Mouse (Mus musculus) forebrain, postnatal 0 days (tissue): ENCODE measurements around the gene Zbtb22. TPM values are rescaled to one million over a fixed set of nuclear protein-coding genes. Genes with fewer than 3 reads are reported as not detected.

Experiments
- ATAC-seq: fragments of 200-750 bp; cut with Nextera tagmentation; 2 replicates; pipeline ENCODE4 v1.8.0; 2017; ENCODE audit warnings: mild to moderate bottlenecking, moderate library complexity
- DNase-seq: peaks from one replicate; pipeline ENCODE4 v3.0.0-alpha.2; 2015
- H3K27ac ChIP-seq: fragments of 300-500 bp; sonication (generic); 2 replicates; pipeline ENCODE4 v1.5.1; 2014; ENCODE audit warnings: low read depth, mild to moderate bottlenecking, antibody characterized with exemption, low read length, moderate library complexity, mixed read lengths
- H3K27me3 ChIP-seq: fragments of 300-500 bp; sonication (generic); 2 replicates; pipeline ENCODE4 v1.6.1; 2014; ENCODE audit warnings: mild to moderate bottlenecking, low read length, mixed read lengths; ENCODE audit not compliant: insufficient read depth
- H3K36me3 ChIP-seq: fragments of 300-500 bp; sonication (generic); 2 replicates; pipeline ENCODE4 v1.6.1; 2014; ENCODE audit warnings: mild to moderate bottlenecking, moderate library complexity; ENCODE audit not compliant: insufficient read depth
- H3K4me1 ChIP-seq: fragments of 300-500 bp; sonication (generic); 2 replicates; pipeline ENCODE4 v1.6.1; 2014; ENCODE audit warnings: antibody characterized with exemption; ENCODE audit not compliant: insufficient read depth
- H3K4me2 ChIP-seq: fragments of 300-500 bp; sonication (generic); 2 replicates; pipeline ENCODE4 v1.6.1; 2014; ENCODE audit warnings: low read depth, mild to moderate bottlenecking, moderate library complexity
- H3K4me3 ChIP-seq: fragments of 300-500 bp; sonication (generic); 2 replicates; pipeline ENCODE4 v1.5.1; 2014; ENCODE audit warnings: low read depth, low read length, mixed read lengths
- H3K9ac ChIP-seq: fragments of 300-500 bp; sonication (generic); 2 replicates; pipeline ENCODE4 v1.6.1; 2014; ENCODE audit warnings: mild to moderate bottlenecking
- H3K9me3 ChIP-seq: fragments of 300-500 bp; sonication (generic); 2 replicates; pipeline ENCODE4 v1.6.1; 2016; ENCODE audit warnings: low read length
- CTCF ChIP-seq: sonication (generic); IDR thresholded peaks from 2 replicates; pipeline ENCODE4 v1.5.1; 2016; ENCODE audit warnings: antibody characterized with exemption, control low read depth, low read depth
- WGBS: fragments of 180-500 bp; shearing (Covaris S2); extraction: QIAGEN DNeasy Blood & Tissue Kit; methylation state at CpG from one replicate; pipeline ENCODE4 v1.1.7; 2014; 5-methylcytosine and 5-hydroxymethylcytosine counted together
- polyA plus RNA-seq: library from polyadenylated mRNA; unstranded; fragments of >200 nt; fragmentation: Nextera tagmentation; extraction: Ambion mirVana; gene quantifications from 2 replicates; pipeline ENCODE4 v1.2.1, GENCODE M21; 2015
- total RNA-seq: library from RNA; depleted of rRNA; stranded (reverse); fragments of >200 nt; gene quantifications from 2 replicates; pipeline ENCODE4 v1.2.3, GENCODE M21; 2014

The Zbtb22 gene
- total and polyA plus RNA-seq, 2 experiments from 2014 or later, result 22.3 to 44.0 TPM

DNA sequence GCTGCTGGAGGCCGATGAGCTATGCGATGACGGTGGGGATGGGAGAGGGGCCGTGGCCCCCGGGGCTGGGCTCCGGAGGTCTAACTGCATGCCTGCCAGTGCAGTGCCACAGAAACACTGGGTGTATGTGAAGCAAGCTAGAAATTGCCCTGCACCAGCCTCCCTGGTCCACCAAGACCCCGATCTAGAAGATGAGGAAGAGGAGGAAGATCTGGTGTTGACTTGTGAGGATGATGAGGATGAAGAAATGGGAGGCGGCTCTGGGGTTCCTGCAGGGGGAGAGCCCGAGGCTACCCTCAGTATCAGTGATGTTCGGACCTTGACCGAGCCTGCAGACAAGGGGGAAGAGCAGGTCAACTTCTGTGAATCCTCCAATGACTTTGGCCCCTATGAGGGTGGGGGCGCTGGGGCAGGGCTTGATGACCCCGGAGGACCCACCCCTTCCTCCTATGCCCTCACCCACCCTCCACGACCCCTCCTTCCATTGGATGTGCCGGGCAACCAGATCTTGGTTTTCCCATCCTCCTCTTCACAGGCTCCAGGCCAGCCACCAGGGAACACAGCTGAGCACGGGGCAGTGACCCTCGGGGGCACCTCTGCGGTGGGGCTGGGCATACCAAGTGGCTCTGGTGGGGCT lies 2.1 kb downstream of the Zbtb22 start:
- TF ChIP-seq CTCF, result no peak
- Histone ChIP-seq H3K27me3 (no peaks in the 10 kb centered on the region), H3K27ac (no peak overlapping the region), H3K9ac (no peak overlapping the region), H3K36me3 (peaks cover 26% of the 10 kb centered on the region), H3K4me1 (peaks cover 7% of the 10 kb centered on the region; the same call in 1 of the 2 replicates), H3K4me2 (no peak overlapping the region), H3K9me3 (no peaks in the 10 kb centered on the region), H3K4me3 (no peak overlapping the region)
- 84% methylated on average over 18 of the region's 18 CpGs for WGBS
- ATAC-seq (no peak), DNase-seq (no peak)

GRCm38 (mm10) chr17:33918293-33919203 lies 2.8 kb downstream of the Zbtb22 start:
- H3K9me3 ChIP-seq, result no peaks in the 10 kb centered on the region
- H3K27me3 ChIP-seq, result no peaks in the 10 kb centered on the region
- no peak overlapping the region for H3K27ac ChIP-seq
- H3K36me3 ChIP-seq, result peaks cover 20% of the 10 kb centered on the region
- ATAC-seq (no peak), DNase-seq (no peak)
- H3K9ac ChIP-seq, result no peak overlapping the region
- 59% methylated on average over 37 of the region's 37 CpGs for WGBS
- peaks cover 7% of the 10 kb centered on the region; the same call in 1 of the 2 replicates for H3K4me1 ChIP-seq
- H3K4me2 ChIP-seq, result peak overlapping the region; percentile 79
- no peak overlapping the region for H3K4me3 ChIP-seq
- TF ChIP-seq CTCF, result no peak

GRCm38 (mm10) chr17:33919351-33920281 lies 3.9 kb downstream of the Zbtb22 start:
- peak overlapping the region; percentile 29; the same call in 1 of the 2 replicates for H3K27ac ChIP-seq
- peaks cover 10% of the 10 kb centered on the region for H3K36me3 ChIP-seq
- H3K9me3 ChIP-seq, result no peaks in the 10 kb centered on the region
- WGBS, result 3% methylated on average over 52 of the region's 52 CpGs
- peak overlapping the region; percentile 42 for H3K4me3 ChIP-seq
- no peak for ATAC-seq
- peaks cover 7% of the 10 kb centered on the region; the same call in 1 of the 2 replicates for H3K4me1 ChIP-seq
- H3K4me2 ChIP-seq, result peak overlapping the region; percentile 79
- no peaks in the 10 kb centered on the region for H3K27me3 ChIP-seq
- peak; percentile 36 for TF ChIP-seq CTCF
- H3K9ac ChIP-seq, result peak overlapping the region; percentile 51
- no peak for DNase-seq

DNA sequence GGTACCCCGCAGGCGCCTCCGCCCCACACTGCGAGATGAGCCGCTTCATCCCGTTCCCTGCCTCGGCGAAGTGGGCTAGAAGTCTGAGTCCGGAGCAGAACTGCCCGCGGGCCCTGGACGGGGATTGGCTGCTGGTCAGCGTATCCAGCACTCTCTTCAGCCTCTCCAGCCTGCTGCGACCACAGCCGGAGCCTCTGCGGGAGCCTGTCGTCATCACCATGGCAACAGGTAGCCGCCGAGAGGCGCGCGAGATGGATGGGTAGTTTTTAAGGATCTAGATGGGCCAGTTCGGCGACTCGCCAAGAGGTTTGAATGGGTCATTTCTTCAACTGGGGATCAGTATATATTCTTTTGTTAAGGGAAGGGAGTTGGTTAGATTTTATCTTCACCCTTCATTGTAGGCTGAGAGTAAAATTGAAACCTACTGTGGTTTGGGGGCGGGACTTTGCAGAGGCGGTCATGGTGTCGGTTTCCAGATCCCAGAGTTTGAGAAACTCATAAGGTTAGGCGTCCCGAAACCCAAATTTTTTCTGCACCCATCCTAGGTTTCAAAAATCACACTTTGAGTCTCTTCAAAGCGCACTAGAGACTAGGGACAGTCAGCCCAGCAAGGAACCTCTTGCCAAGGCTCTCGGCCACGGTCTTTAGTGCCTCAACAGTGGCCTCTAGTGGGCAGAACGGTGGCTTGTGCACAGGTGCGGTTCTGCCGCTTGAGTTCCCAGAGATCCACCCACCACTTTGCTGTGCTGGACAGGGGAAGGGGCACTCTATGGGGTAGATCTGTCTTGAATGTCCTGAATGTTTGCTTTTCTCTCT lies 4.8 kb downstream of the Zbtb22 start:
- WGBS, result 1% methylated on average over 36 of the region's 36 CpGs
- DNase-seq (peak; percentile 77), ATAC-seq (peak; percentile 25)
- Histone ChIP-seq H3K36me3 (peaks cover 4% of the 10 kb centered on the region; the same call in 1 of the 2 replicates), H3K27ac (peak overlapping the region; percentile 29; the same call in 1 of the 2 replicates), H3K27me3 (no peaks in the 10 kb centered on the region), H3K9ac (peak overlapping the region; percentile 51), H3K4me3 (peak overlapping the region; percentile 42), H3K4me2 (peak overlapping the region; percentile 79), H3K9me3 (no peaks in the 10 kb centered on the region), H3K4me1 (peaks cover 7% of the 10 kb centered on the region; the same call in 1 of the 2 replicates)
- TF ChIP-seq CTCF, result peak; percentile 80

DNA sequence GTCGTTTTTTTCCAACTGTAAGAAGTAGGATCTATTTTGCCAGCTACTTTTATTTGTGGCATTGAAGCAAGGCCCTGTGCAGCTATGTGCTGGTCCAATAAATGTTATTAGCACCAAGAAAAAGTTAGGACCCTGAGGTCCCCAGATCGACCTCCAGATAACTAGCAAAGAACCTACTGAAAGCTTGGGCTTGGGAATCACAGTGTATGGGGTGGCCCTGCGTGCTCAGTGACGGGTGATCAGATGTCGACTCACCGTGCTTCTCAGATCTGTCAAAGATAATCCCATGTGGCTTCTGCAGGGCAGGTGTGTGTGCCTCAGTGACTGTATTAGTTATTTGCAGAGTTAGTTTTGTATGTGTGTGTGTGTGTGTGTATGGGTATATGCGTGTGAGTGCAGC lies 5.7 kb downstream of the Zbtb22 start:
- peaks cover 6% of the 10 kb centered on the region; the same call in 1 of the 2 replicates for H3K36me3 ChIP-seq
- DNase-seq, result no peak
- no peak overlapping the region for H3K27ac ChIP-seq
- 91% methylated on average over 7 of the region's 7 CpGs for WGBS
- H3K4me1 ChIP-seq, result peaks cover 7% of the 10 kb centered on the region; the same call in 1 of the 2 replicates
- H3K27me3 ChIP-seq, result no peaks in the 10 kb centered on the region
- ATAC-seq, result no peak
- H3K9me3 ChIP-seq, result no peaks in the 10 kb centered on the region
- H3K4me3 ChIP-seq, result no peak overlapping the region
- no peak overlapping the region for H3K9ac ChIP-seq
- H3K4me2 ChIP-seq, result no peak overlapping the region
- TF ChIP-seq CTCF, result no peak
